Mouse (Mus musculus) lung, adult 2 months (tissue): ENCODE results near the gene Vps16. TPM values are rescaled to one million over a fixed set of nuclear protein-coding genes. Genes with fewer than 3 reads are reported as not detected.

Experiments
- DNase-seq: peaks from one replicate; pipeline ENCODE4 v3.0.0; 2022
- H3K4me1 ChIP-seq: fragments of 200-500 bp; 2 replicates; pipeline ENCODE4 v1.6.1; 2011; ENCODE audit warnings: low read length; ENCODE audit not compliant: control insufficient read depth, insufficient read depth
- H3K4me3 ChIP-seq: fragments of 200-500 bp; replicated peaks from 2 replicates; pipeline ENCODE3; 2011; ENCODE audit warnings: low read depth, mild to moderate bottlenecking, control low read depth, low read length; ENCODE audit errors: extremely low read depth
- CTCF ChIP-seq: fragments of 200-500 bp; IDR thresholded peaks from 2 replicates; pipeline ENCODE4 v1.5.1; 2011; ENCODE audit warnings: mild to moderate bottlenecking, low read length, control low read depth; ENCODE audit not compliant: insufficient read depth
- POLR2A ChIP-seq: fragments of 200-500 bp; IDR thresholded peaks from 2 replicates; pipeline ENCODE4 v1.6.1; 2011; ENCODE audit warnings: low read depth, mild to moderate bottlenecking, control low read depth, low read length, borderline replicate concordance; ENCODE audit errors: extremely low read depth
- WGBS: fragments of 180-500 bp; shearing (Covaris S2); methylation state at CpG from one replicate; pipeline ENCODE4 v1.1.7; 2018; 5-methylcytosine and 5-hydroxymethylcytosine counted together
- polyA plus RNA-seq: library from polyadenylated mRNA; depleted of rRNA; stranded (reverse); fragments of >200 nt; gene quantifications from 2 replicates; pipeline ENCODE4 v1.2.3, GENCODE M21; 2012

The Vps16 gene
- polyA plus RNA-seq, 1 experiment: 67.2 TPM

DNA sequence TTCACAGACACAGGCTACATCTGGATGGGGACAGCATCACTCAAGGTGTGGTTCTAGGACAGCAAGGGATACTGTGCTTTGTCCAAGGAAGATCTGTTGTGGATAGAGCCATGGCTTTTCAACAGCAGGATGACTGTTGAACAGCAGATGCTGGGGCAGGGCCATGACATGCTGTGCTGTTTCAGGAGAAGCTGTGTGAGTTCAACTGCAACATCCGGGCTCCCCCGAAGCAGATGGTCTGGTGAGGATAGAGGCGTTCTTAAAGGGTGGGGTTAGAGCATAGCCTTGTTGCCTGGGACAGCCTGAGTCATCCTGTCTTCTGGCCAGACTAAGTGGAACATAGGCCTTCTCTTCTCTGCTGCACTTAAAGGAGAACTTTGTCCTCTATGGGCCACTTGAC lies 14.7 kb downstream of the Vps16 start:
- DNase-seq: no peak
- 92% methylated on average over 3 of the region's 3 CpGs for WGBS
- H3K4me1 ChIP-seq: no peaks in the 10 kb centered on the region
- TF ChIP-seq POLR2A (no peak), CTCF (no peak)
- no peak overlapping the region for H3K4me3 ChIP-seq

DNA sequence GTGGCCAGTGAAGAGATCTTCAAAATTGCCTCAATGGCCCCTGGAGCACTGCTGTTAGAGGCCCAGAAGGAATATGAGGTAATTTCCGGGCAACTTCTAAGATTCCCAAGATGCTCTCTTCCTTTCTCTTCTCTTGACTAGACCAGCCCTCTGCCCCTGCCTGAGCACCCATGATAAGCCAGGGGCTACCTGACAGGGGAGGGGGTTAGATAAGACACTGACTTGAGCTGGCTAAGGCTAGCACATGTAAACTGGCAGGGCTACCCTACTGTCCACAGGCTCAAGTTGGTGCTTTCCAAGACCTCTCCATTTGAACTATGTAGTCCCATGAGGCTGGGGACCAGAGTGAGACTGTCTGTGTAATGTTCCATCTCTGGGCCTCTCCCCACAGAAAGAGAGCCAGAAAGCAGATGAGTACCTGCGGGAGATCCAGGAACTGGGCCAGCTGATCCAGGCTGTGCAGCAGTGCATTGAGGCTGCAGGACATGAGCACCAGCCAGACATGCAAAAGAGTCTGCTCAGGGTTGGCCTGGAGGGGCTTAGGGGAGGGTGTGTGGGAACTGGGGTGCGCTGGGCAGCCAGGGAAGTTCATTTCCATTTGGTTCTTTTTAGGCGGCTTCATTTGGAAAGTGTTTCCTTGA lies 15.8 kb downstream of the Vps16 start:
- Histone ChIP-seq H3K4me3 (no peak overlapping the region), H3K4me1 (no peaks in the 10 kb centered on the region)
- no peak for DNase-seq
- 92% methylated on average over 4 of the region's 4 CpGs for WGBS
- no peak for TF ChIP-seq POLR2A

DNA sequence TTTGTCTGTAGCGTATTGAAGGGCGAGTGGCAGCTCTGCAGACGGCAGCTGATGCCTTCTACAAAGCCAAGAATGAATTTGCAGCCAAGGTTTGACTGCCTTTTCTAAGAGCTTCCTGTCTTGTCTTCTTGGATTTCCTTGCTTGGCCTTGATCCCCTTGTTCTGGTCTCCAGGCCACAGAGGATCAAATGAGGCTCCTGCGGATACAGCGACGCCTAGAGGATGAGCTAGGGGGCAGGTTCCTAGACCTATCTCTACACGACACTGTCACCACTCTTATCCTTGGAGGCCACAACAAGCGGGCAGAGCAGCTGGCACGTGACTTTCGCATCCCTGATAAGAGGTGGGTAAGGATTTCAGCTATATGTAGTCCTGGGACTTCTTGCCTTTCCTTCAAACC lies 18.0 kb downstream of the Vps16 start:
- Histone ChIP-seq H3K4me1 (no peaks in the 10 kb centered on the region), H3K4me3 (no peak overlapping the region)
- DNase-seq: no peak
- TF ChIP-seq POLR2A (no peak), CTCF (no peak)
- 91% methylated on average over 10 of the region's 10 CpGs for WGBS

DNA sequence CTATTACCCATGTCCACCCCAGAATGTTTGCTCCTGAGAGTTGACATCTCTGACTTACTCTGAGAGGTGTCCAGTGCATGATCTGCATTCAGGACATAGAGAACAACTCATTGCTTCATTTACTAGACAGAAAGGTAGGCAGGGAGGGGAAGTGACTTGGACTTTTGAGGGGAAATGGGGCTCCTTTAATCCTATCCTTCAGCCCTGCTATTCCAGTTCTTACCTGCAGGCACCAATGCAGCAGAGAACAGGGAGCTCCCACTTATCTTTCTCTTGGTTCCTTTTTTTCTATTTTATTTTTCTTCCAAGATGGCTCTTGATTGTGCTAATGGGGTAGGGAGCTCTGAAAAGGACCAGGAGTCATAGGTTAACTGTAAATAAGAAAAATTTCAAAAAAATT lies 24.3 kb downstream of the Vps16 start:
- H3K4me1 ChIP-seq: peaks cover 11% of the 10 kb centered on the region
- TF ChIP-seq POLR2A: no peak
- no peak for TF ChIP-seq CTCF
- H3K4me3 ChIP-seq: no peak overlapping the region
- DNase-seq: no peak

DNA sequence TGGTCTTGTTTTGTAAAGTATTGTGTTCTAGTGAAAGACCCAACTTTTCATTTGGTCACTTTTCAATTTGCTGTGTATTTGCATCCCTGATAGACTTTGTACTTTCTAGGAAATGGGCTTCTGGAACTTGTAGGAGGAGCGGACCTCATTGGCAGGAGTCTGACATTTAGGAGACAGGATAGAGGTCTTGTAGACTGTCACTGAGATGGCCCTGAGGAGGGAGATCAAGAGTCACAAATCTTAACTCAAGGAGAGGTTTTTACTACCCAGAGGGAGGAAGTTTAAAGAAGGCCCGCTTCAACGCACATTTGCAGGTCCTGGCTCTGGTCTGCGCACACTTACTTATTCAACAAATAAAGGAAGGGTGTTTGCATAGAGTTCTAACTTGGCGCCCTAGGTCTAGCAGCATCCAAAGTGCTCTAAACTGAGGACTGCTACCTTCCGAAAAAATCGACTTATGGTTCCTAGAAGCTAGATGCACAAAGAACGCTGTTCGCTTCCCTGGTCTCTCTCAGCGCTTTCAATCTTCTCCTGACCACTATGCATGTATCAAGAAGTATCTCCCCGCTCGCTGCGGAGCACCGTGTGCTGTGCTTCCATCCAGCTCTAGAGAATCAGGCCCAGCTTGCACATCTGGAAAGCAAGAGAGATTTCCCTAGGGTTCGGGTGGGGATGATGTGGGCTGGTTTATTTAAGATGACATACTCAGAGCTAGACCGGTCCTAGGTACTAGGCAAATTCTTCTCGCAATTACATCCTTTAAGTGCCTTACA lies 25.1 kb downstream of the Vps16 start:
- TF ChIP-seq CTCF: no peak
- DNase-seq: no peak
- 9% methylated on average over 17 of the region's 17 CpGs for WGBS

DNA sequence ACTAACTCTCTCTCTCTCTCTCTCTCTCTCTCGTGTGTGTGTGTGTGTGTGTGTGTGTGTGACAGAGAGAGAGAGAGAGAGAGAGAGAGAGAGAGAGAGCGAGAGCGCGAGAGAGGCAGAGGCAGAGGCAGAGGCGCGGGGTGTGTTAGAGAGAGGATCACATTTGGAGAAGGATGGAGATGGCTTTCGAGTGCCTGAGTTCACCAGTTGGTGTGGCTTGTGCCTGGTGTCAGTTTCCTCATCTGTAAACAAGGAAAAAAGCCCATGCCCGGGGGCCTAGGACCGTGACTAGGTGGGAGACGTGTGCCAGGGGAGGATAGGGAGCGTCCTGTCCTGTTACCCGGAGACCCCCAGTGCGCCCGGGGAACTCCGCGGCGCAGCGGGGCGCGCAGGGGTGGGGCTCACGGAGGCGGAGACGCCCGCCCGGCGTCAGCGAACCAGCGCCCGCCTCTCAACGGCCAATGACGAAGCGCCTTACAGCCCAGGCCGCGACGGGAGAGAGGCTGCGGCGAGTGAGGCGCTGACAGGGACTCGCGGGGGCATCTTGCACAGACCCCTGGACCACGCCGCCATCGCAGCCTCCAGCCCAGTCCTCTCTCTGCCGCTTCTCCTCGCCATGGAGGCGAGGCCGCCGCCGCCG lies 25.8 kb downstream of the Vps16 start, which contains the start of gene Ptpra:
Gene Ptpra (plus strand): TSS at position 485 of the 640 bp plus-strand sequence.
- Histone ChIP-seq H3K4me3 (peak within 1 kb of the TSS; percentile 79), H3K4me1 (peaks cover 11% of the 10 kb centered on the region)
- DNase-seq: peak; percentile 96
- under 1% methylated on average over 49 of the region's 50 CpGs for WGBS
- TF ChIP-seq CTCF (no peak), POLR2A (peak; percentile 94)

More for the DNA sequence above, 25.1 kb downstream of the Vps16 start:
- peaks cover 11% of the 10 kb centered on the region for H3K4me1 ChIP-seq
- H3K4me3 ChIP-seq: peak overlapping the region; percentile 10

DNA sequence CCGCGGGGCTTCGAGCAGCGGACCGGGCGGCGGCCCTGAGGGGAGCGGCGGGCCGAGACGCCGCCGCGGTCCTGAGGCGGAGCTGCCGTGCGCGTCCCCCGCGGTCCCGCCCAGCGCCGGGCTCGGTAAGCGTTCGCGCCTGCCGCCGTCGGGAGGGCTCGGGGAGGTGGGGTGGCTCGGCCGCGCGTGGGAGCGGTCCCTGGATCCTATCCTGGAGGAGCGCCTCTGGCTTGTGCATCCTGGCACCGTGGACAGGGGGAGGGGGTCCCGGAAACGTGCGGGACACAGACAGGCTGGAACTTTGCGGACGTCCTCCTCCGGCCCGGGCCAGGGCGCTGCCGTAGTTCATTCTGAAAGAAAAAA lies 26.3 kb downstream of the Vps16 start:
- Histone ChIP-seq H3K4me1 (peaks cover 11% of the 10 kb centered on the region), H3K4me3 (peak overlapping the region; percentile 79)
- 1% methylated on average over 44 of the region's 47 CpGs for WGBS
- TF ChIP-seq CTCF (no peak), POLR2A (no peak)
- no peak for DNase-seq

DNA sequence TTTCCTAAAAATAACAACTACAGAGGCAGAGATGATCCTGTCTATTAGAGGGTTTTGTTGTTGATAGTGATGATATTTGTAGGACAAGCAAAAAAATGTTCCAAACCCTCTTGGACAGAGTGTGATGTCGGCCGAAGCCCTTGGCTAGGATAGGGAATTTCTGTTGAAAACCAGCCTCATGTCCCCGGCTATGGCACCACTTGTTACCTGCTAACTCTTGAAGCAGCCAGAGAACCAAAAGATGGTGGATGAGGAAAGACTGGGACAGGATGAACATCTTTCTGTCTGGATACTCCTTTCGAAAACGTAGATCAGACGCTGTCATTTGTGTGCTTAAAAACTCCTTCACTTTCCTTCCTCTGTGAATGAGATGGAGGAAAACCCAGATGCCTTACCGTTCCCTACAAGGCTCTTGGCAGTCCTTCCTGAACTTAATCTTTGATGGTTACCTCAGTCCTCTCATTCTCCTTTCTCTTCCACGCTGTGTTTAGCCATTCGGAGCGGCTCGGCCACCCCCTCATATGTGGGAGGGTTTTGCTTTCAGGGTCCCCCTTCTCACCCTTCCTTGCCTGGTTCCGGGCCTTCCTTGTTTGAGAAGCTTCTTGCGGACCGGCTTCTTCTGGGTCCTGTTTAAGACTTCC lies 27.1 kb downstream of the Vps16 start:
- 49% methylated on average over 14 of the region's 14 CpGs for WGBS
- no peak for DNase-seq
- peaks cover 11% of the 10 kb centered on the region for H3K4me1 ChIP-seq

DNA sequence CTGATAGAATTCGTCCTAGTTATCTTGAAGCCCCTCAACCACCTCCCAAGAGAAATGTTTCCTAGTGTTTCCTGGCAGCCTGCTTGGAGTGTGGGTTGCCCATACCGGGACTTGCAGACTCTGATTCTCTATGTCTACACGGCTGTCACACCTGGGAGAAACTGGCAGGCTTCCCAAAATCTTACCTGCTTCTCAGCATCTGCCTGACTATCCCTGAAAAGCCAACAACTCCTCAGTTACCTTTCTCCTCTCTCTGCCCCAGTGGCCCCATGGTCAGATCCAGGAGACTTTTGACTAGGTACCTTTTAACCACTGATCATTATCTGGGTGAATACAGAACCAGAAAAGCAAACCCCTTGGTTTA lies 27.6 kb downstream of the Vps16 start:
- 49% methylated on average over 3 of the region's 3 CpGs for WGBS
- DNase-seq: no peak
- no peak overlapping the region for H3K4me3 ChIP-seq

More for the DNA sequence above, 27.1 kb downstream of the Vps16 start:
- no peak for TF ChIP-seq POLR2A
- peak overlapping the region; percentile 27 for H3K4me3 ChIP-seq

DNA sequence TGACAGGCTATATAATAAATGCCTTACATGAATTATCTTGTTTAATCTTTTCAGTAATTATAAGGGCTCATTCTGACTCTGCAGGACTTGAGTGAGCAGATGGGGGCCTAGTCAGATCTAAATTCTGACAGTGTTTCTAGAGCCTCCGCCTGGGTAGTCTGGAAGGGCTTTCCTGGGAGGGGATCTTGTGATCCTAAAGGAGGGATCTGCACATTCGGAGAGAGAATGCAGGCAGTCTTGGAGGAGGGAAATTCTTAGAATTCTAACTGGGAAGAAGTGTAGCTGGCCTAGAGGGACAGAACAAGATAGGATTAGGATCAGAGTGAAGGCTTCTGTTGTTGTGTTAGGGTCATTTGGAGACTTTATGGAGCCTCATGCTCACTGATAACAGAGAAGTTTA lies 28.1 kb downstream of the Vps16 start:
- 80% methylated on average over 2 of the region's 2 CpGs for WGBS
- no peak for DNase-seq
- Histone ChIP-seq H3K4me3 (no peak overlapping the region), H3K4me1 (peaks cover 11% of the 10 kb centered on the region)
- no peak for TF ChIP-seq CTCF
- TF ChIP-seq POLR2A: no peak

More for the DNA sequence above, 27.6 kb downstream of the Vps16 start:
- peaks cover 11% of the 10 kb centered on the region for H3K4me1 ChIP-seq
- TF ChIP-seq POLR2A: no peak
- no peak for TF ChIP-seq CTCF
